Mouse (Mus musculus): Measurements from ENCODE around the gene Mrm1.

Gene Mrm1

DNA sequence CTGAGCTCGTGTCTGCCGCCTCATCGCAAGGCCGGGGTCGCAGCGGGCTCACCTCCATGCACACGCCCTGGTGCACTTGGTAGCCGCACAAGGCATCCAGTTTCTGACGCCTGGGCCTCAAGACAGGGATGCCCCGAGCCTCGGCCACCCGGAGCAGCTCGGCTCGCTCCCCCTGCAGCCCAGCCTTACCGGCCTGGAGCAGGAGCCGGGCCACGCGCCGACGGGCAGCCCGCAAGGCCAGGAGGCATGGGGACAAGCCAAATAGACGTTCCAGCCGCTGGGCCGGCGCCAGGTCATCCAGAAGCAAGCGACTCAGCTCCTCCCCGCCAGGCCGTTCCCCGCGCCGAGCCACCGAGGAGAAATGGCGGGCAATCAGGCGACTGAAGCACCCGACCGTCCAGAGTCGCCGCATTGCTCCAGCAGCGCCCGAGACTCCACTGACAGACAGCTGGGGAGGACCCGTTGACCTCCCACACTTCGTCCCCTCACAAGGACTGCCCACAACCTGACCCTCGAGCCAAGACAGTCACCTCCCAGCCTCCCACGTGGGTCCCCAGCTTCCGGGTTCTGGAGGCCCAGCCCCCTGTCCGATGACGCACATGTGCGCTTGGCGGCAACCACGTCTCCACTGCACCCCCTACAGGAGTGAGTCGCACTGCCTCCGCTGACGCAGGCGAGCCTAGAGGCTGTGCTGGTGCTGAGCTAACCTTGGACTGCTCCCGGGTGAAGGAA, at the start of gene Mrm1:
Mrm1 (minus strand) TSS at position 555 of the 732 bp plus-strand sequence.
- in situ Hi-C loops (cut with MboI, MseI) = no loop called here

DNA sequence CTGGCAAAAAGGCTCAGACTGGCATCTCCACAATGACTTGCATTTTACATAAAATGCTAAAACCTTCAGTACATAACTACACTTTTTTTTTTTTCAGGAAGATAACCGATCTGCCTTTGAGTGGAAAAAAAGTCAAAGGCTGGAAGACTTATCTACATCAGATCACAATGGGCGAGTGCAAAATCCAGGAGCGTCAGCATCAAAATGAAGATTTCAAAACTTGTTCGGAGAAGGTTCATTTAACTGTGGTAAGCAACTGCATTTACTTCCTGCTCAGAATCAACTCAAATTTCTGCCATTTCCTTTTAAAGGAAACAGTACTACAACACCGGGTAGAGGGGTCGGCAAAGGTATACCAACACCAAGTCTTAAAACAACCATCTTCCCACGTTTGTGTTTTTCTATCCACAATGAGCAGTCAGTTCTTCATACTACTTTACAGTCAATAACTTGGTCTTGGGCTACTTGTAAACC, 49.5 kb upstream of the Mrm1 start:
- in situ Hi-C loops (cut with MboI, MseI) = no loop called here

DNA sequence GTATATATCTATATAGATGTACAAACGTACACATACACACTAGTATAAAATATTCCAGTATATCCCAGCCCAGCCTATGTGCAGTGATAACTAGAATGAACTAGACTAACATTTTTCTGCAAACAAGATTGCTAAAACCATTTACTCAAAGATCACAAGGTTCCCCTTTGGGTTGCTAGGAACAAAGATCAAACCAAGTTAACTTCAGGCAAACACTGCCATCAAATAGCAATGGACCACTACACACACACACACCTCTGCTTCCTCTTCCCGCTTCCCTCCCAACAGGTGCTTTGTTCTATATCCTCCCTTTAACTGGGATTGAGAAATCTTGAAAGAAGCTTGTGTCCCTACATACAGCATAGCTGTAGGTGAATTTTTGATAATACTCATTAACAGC, 48.3 kb upstream of the Mrm1 start:
- in situ Hi-C loops (cut with MboI, MseI) = no loop called here

DNA sequence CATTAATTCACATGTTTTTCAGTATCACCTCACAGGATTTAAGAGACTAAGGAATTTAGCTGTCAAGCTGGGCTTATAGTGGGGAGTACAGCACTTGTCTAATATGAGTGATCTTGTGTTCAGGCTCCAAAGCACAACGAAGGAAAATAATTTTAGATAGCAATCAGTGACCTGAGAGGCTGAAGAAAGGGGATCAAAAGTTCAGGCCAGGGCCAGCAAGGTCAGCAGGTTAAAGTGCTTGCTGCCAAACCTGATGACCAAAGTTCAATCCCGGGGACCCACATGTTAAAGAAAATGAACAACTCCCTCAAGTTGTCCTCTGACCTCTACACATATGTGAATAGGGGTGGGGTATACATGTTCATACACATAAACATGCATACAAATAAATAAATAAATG, 46.0 kb upstream of the Mrm1 start:
- in situ Hi-C loops (cut with MboI, MseI) = no loop called here

DNA sequence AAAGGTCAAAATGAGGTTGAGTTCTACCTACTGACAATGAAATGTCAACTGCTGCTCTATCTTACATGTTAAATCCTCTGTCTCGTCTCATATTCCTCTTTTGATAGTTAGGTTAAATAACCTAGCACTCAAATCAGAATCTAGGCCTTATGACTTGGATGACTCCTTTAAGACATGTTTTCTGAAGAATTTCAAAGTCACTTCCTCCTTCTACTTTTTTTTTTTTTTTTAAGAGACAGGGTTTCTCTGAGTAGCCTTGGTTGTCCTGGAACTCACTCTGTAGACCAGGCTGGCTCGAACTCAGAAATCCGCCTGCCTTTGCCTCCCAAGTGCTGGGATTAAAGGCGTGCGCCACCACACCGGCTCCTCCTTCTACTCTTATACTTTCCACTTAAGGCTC, 36.0 kb upstream of the Mrm1 start:
- in situ Hi-C loops (cut with MboI, MseI) = no loop called here

DNA sequence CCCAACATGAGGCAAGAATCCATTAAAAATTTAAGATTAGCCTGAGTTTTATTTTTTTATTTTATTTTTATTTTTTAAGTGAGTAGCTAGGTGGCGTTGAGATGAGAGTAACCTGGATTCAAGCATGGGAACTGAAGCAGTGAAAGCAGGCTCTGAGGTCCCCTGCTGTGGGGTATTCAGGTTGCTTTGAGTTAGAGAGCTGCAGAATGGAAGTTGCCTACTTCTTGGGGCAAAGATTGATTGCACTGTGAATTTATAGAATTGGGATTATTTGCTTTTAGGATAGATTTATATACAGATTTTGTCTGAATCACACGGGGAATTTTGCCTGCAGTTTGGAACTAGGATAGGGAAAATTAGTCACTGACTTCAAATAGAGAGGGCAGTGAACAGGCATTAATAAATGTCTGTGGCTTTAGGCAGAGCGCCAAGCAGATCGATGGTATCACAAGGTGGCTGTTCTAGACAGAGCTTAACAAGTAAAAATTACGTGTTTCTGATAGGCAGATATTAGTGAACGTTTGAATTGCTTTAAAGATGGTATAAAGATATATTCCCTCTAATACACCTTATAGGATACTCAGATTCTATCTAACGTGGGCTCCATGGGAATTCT, 28.3 kb upstream of the Mrm1 start:
- in situ Hi-C loops (cut with MboI, MseI) = no loop called here

DNA sequence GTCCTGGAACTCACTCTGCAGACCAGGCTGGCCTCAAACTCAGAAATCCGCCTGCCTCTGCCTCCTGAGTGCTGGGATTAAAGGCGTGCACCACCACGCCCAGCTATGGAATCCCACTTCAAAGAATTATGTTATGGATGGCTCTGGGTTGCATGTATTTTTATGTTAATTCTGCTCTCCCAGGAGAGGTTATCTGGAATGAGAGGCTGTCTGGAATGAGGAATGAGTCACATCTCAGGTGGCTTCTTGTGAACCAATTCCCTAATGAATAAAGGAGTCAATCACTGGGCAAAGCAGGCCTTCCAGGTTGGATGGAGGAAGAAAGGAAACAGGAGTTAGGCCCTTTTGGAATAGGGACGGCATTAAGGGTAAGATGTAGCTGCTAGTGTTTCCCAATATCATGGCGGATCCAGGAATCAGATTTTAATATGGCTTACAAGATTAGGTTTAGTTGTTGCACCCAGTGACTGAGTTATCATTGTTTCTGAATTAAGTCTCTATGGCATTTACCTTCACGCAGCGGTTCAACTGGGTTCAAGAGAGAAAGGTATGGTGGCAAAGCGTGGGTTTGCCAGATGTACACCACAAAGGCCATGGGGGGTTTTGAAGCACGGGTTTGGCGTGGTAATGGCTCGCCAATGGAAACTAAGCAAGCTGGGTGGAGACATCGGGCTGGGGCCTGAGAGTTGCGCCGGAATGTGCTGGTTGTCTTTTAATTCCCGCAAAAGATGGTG, 27.6 kb upstream of the Mrm1 start:
- in situ Hi-C loops (cut with MboI, MseI) = no loop called here

DNA sequence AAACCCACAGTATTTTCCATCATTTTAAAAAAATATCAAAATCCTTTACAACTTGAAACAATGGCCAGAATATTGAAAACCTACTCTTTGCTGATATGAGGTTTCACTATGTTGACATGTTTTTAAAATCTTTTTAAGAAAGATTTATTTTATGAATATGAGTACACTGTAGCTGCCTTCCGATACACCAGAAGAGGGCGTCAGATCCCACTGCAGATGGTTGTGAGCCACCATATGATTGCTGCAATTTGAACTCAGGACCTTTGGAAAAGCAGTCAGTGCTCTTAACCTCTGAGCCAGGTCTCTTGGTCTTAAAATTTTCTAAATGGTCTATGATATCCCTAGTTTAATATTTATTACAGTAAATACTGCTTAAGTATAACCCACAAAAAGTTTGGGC, 20.0 kb upstream of the Mrm1 start:
- in situ Hi-C loops (cut with MboI, MseI) = no loop called here

DNA sequence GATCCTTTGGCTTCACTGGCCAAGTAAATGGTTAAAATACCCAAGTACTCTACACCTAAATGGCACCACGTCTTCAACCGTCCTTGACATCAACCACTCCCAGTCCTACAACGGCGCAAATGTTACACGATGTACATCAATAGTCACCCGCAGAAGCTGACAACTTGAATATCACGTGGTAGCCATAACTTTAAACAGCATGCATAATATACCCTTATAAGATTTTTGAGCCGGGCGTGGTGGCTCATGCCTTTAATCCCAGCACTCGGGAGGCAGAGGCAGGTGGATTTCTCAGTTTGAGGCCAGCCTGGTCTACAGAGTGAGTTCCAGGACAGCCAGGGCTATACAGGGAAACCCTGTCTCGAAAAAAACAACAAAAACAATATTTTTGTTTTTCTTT, 10.2 kb upstream of the Mrm1 start:
- in situ Hi-C loops (cut with MboI, MseI) = loop anchor here (5.0 to 10.0 kb wide), 2 partner anchors 33 to 305 kb away; partner anchors contain the start of gene Lhx1

DNA sequence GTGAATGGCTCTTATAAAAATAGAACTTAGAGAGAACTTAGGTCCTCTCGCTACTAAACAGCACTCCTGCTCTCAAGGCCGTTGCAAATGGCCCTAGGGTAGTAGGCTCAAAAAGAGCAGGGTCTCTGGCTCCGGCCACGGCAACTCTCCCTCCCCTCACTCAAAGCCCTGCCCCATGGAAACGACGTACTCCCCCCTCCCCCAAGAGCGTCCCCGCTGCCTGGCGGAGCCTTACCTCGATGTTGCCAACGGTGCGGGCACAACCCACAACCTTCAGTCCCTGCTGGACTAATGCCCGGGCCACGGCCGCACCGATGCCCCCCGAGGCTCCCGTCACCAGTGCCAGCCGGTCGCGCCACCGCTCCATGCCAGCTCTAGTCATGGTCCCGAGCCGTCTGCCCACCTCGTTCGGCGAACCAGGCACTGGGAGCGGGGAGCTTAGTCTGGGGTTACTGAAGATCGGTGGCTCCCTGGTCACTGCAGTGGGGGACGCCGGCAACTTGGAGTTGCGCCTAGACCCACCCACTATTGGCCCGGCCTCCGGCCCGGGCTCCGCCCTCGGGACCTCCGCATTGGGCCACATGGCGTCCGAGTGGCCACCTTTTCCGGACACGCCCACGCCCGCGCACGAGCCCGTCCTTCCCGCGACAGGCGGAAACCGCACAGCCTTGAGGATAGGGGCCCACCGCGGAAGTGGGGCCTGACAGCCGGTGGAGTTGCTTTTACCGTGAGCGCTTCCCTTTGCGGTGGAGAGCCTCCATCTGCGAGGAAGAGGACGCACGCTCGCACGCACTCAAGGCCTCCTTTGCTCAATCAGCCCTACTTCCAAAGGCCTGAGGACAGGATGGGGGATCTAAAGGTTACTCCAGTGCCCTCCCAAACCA, 9.4 kb upstream of the Mrm1 start, which contains the start of gene Dhrs11:
Dhrs11 (minus strand) TSS at position 479 of the 884 bp plus-strand sequence.
- in situ Hi-C loops (cut with MboI, MseI) = loop anchor here (5.0 to 10.0 kb wide), 2 partner anchors 34 to 304 kb away; partner anchors contain the start of gene Lhx1

DNA sequence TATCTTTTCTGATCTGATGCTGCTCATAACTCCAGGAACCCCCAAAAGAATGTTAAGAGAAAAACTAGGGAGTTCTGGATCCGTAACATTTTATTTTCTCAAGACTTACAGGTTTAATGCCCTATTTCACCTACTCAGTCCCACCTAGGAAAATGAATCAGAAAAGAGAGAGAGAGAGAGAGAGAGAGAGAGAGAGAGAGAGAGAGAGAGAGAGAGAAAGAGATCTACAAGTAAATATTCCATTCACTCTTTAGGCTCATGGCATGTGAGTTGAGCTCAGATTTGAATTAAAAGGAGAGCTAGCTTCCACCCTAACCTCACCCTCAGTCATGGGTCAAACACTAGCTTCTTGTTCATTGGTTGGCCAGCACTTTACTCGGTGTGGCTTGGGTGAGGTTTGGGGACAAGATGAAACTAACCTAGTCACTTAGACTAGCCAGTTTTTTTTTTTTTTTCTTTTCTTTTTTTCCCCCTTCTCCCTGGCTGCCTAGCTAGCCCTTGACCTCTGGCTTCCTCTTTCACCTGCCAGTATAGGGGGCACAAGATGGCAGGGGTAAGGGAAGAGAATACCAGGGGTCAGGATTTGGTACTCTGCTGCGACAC, 8.7 kb upstream of the Mrm1 start:
- in situ Hi-C loops (cut with MboI, MseI) = loop anchor here (5.0 to 10.0 kb wide), 2 partner anchors 34 to 303 kb away; partner anchors contain the start of gene Lhx1

DNA sequence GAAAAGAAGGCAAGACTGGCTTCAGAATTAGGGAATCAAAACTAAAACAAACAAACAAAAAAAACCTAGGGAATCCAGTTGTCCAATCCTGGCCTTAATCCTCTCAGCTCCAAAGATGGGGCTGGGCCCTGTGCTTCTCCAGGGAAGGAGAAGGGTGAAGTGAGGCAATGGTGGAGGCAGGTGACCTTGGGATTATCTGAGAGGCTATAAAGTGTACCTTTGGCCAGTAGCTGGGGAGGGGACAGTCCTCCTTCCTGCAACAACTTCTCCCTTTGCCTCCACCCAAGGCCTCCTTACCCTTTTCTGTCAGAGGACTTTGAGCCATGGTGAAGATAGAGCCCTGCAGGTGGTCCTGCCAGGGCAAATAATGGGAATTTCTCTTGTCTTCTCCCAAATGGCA, 8.2 kb upstream of the Mrm1 start:
- in situ Hi-C loops (cut with MboI, MseI) = loop anchor here (5.0 to 10.0 kb wide), 2 partner anchors 35 to 303 kb away; partner anchors contain the start of gene Lhx1

DNA sequence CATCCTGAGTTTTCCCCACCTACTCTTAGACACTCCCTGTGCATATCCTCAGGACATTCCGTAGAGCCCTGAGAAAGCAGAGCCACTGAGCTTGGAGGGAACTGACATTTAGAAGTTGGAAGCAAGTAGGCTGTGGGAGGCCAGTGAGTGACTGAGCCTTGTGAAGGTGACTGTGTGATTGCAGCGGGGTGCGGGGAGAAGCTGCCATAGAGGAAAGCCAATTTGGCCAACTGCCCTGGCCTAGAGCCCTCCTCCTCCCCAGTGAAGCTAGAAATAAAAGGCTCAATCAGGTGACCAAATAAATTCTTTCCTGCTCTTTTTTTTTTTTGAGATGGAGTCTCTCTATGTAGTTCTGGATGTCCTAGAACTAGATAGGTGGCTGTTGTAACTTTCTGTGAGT, 6.9 kb upstream of the Mrm1 start:
- in situ Hi-C loops (cut with MboI, MseI) = loop anchor here (5.0 to 10.0 kb wide), 2 partner anchors 36 to 301 kb away; partner anchors contain the start of gene Lhx1

DNA sequence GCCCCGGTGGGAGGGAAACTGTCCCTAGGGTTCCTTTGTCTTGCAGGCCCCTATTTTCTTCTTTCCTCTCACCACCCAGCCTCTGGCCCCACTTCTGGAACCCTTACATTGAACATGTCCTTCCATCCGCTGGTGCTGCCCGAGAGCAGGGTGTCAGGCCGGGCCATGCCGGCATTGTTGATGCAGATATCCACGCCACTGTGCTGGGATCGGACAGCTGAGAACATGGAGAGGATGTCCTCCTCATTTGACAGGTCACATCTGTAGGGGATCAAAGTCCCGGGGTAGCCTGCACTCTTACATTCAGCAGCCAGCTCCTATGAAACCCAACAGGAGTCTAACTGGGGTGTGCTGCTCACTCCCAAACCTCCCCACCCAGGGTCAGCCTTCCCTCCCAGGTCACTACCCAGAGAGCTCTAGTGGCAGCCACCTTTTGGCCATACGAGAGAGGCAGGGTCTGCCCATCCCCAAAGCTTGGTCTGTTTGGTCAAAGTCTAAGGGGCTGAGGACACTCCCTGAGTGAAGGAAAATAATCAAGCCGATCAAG, 6.0 kb upstream of the Mrm1 start:
- in situ Hi-C loops (cut with MboI, MseI) = loop anchor here (5.0 to 10.0 kb wide), 2 partner anchors 37 to 301 kb away; partner anchors contain the start of gene Lhx1

DNA sequence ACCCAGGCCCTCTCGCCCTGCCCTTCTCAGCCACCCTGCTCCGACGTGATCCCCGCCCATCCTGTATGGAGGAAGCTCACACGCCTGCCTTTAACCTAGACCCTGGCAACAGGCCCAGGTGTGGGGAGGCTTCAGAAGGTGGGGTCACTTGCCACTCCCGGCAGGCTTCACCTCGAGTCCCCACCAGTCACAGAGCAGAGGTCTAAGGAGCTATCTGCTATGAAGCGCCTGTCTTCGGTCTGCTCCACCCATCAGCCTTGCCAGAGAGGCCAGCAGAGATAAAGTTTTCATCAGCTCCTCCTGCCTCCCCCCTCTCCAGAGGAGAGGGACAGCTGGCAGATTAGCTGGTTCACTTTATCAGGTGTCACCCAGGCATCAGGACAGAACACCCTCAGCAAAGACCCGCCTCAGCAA, 4.2 kb upstream of the Mrm1 start:
- in situ Hi-C loops (cut with MboI, MseI) = loop anchor here (10.0 kb wide), 1 partner anchor 299 kb away; the partner anchor contains the start of gene Lhx1

DNA sequence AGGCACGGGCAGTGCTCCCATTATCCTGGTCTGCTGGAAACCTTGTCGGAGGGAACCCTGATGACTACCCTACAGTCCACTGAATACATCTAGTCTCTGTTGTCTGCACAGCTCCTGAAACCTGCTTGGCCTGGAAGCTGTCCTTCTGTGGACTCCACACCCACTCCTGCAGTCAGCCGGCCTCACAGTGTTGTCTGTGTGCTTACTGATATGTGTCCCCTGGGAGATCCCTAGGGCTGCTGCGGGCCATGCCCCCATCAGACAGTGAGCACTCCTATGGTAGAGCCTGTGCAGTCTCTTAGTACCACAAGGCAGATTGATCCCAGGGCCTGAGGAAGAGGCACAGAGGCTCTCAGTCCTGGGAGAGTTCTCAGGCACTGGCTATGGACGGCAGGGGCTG, 3.2 kb upstream of the Mrm1 start:
- in situ Hi-C loops (cut with MboI, MseI) = loop anchor here (10.0 kb wide), 1 partner anchor 298 kb away; the partner anchor contains the start of gene Lhx1

DNA sequence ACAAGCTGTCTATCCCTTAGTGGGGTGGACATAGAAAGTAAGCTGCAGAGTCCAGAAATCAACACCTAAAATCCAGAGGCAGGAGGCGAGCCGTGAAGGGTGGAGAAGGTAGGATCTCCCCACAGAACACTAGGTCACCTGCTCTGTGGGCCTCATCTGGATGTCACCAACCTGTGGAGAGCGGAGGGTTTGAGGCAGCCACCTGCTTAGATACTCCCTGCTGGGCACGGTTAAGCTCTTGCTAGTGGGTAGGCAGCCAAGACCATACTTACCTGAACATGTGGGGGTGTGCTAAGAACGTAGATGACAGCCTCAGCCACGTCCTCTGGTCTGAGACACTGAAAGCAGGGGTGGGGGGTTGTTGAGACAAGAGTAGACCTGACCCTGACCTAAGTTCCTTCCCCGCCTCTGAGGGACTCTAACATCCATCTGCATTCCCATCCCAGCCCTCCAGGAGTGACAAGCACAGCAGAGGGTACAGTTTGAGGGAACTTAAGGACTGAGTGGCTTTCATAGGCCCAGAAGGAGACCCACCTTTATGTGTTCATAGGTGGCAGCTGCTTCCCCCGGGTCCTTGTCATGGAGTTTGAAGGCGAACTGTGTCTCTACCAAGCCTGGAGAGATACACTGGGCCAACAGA, 1.9 kb upstream of the Mrm1 start:
- in situ Hi-C loops (cut with MboI, MseI) = loop anchor here (10.0 kb wide), 1 partner anchor 296 kb away; the partner anchor contains the start of gene Lhx1

DNA sequence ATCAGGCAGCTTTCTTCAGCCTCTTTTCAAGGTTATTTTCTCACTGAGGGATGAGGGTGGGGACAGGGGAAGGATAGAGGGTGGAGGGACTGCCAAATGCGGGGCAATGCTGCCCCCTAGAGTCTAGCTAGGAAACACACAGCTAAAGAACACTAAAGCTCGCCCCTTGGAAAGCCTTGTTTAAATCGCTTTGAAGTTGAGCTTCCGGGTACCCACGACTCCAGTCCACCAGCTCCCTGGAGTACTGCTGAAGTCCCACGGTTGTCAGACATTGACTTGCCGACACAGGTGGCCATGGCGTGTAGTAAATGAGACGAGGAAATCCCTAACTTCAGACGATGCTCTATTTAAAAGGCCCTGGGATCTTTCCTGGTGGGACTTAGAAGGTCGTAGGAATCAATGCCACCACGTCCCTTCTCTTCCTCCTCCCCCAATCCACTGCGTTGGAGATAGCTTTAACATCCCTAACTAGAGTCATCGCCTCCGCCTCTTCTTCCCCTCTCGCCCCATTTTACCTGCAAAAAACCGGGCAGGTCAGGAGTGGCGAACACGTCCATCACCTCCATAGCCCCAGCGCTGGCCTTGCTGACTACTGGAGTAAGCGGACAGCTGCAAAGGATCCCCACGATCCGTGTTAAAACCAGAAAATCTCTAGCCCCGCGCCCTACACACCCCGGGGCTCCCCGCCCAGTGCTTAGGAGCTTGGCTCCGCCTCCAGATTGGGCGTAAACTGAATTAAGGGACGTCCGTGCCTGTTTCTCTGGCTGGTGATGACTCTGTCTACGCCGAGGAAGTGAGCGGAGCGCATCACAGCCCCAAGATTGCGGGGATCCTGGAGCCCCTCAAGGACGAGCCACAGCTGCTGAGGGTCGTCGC, 992 bp downstream of the Mrm1 start:
- in situ Hi-C loops (cut with MboI, MseI) = no loop called here

DNA sequence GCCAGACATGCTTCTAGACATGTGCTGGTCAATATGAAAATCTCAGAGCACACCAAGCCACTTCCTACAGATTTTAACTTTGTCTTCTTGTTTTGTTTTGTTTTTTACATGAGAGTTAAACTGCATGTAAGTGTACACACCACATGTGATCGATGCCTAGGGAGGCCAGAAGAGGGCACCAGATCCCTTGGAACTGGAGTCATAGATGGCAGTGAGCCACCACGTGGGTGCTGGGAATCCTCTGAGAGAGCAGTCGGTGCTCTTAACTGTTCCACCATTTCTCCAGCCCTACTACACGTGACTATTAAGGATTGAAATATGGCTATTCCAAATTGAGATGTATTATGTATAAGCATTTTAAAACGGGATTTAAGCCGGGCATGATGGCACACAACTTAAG, 2.0 kb downstream of the Mrm1 start:
- in situ Hi-C loops (cut with MboI, MseI) = no loop called here

All from T-helper 2 cell (primary cell).